Mouse (Mus musculus) gastrocnemius, adult 2 months (tissue): ENCODE results near the gene Ism1. TPM values are rescaled to one million over a fixed set of nuclear protein-coding genes. Genes with fewer than 3 reads are reported as not detected.

ENCODE experiments used
- DNase-seq: peaks from one replicate; pipeline ENCODE4 v3.0.0; 2022
- H3K27ac ChIP-seq: fragments of 200-600 bp; 2 replicates; pipeline ENCODE4 v1.8.1; 2022; ENCODE audit warnings: mild to moderate bottlenecking
- H3K4me3 ChIP-seq: fragments of 200-600 bp; 2 replicates; pipeline ENCODE4 v1.8.1; 2022; ENCODE audit warnings: mild to moderate bottlenecking, moderate library complexity
- CTCF ChIP-seq: fragments of 200-600 bp; IDR thresholded peaks from 2 replicates; pipeline ENCODE4 v1.8.1; 2022; ENCODE audit warnings: antibody characterized with exemption, mild to moderate bottlenecking, moderate library complexity
- intact Hi-C: fragments of 180-260 bp; cut with DNase I; formaldehyde crosslinking; loops from one replicate; pipeline ENCODE4 v1.15.1; 2025
- long read RNA-seq, 2 experiments: library from polyadenylated mRNA; stranded (forward); transcript quantifications; one replicate each; pipeline ENCODE4 v2.0.0; 2021
- total RNA-seq, 2 experiments: library from RNA; stranded (reverse); gene quantifications; 2 replicates each; pipeline ENCODE4 v1.2.3; 2021

Ism1 gene
- 1 to 10 TPM in 1 of 2 experiments, under 1 TPM in 1; 0.51 to 1.1 TPM for total RNA-seq
- long read RNA-seq, experiment 1, partial matches to known transcripts = 0 of 2 reads
- long read RNA-seq, experiment 1, other reads (novel, unspliced or antisense) = 0 of 2 reads
- long read RNA-seq, experiment 2 = 0 reads

DNA sequence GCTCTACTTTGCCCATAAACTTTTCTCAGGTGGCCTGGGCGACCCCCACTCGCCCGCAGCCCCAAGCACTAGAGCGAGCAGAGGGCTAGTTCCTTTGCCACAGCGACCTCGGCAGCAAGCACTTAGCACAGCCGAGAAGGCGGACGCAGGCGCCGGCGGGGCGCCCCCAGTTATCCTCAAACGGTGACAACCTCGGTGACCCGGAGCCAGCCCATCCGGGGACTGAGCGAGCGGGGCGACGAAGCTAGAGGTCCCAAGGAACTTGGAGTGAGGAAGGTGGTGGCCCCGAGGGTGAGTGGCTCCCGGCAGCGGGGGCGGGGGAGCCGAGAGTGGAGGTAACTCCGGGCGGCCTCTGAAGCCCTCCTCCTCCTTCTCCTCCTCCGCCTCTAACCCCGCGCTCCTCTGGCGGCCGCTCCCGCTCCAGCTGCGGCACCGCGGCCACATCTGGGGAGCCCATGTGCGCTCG is at the start of gene Ism1:
Gene Ism1 (plus strand): TSS at position 370 of the 466 bp plus-strand sequence.
- intact Hi-C loops = loop anchor here (5.0 kb wide), 1 partner anchor 44 kb away; no protein-coding TSS in a partner anchor
- peak within 1 kb of the TSS; percentile 84 for H3K4me3 ChIP-seq
- peak within 1 kb of the TSS; percentile 68 for H3K27ac ChIP-seq
- TF ChIP-seq CTCF = no peak
- peak; percentile 50 for DNase-seq

DNA sequence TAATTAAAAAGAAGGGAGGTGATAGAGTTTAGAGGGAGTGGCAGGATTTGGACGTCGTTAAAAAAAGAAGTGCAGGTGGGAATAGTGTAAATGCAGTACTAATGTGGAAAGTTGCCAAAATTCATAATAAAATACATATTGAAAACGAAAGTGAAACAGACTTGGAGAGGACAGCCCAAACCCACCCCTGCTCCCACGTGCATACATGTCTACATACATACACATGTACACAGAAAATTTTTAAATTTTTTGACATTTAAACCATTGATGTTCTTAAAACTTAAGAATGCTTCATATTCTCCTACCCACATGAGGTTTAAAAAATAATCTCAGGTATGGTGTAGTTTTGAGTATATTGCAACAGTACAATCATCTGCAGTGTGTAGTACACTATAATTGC is 49.2 kb upstream of the Ism1 start:
- intact Hi-C loops = no loop called here
- no peak for DNase-seq
- Histone ChIP-seq H3K27ac (no peak overlapping the region), H3K4me3 (no peak overlapping the region)
- no peak for TF ChIP-seq CTCF

DNA sequence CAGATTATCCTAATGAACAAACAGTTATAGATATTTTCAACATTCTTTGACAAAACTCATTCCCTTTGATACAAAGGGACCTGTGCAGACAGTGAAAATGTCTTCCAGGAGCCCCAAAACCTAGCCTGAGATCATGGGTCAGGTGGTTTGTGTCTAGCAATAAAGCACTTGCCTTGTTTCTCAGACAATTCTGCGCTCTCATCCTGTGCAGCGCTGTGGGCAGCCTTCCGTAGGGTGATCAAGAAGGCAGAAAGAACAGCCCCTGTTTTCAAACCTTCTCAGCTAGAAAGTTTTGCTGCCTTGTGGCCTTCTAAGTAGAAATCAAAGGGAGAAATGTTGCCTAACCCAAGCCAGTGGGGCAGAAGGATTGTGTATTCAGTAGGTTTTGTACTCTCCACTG is 48.3 kb upstream of the Ism1 start:
- TF ChIP-seq CTCF = no peak
- intact Hi-C loops = no loop called here
- DNase-seq = no peak
- no peak overlapping the region for H3K27ac ChIP-seq
- no peak overlapping the region for H3K4me3 ChIP-seq

DNA sequence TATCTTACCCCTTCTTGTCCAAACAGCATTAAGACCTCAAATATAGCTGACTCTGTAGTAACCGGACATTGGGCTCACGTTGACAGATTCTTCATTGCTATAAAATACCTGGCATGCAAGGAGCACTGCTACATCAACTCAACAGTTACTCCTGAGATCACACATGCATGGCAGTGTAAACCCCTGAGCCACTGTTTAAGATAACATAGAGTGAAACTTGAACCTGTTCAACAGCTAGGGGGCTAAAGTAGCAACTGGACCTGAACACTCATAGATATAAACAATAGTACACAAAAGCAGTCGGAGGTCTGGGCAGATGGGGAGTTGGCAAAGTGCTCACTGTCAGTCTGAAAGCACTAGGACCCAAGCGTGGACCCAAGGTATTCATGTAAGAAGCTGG is 43.5 kb upstream of the Ism1 start:
- intact Hi-C loops = no loop called here
- no peak overlapping the region for H3K4me3 ChIP-seq
- TF ChIP-seq CTCF = no peak
- no peak for DNase-seq
- no peak overlapping the region for H3K27ac ChIP-seq

DNA sequence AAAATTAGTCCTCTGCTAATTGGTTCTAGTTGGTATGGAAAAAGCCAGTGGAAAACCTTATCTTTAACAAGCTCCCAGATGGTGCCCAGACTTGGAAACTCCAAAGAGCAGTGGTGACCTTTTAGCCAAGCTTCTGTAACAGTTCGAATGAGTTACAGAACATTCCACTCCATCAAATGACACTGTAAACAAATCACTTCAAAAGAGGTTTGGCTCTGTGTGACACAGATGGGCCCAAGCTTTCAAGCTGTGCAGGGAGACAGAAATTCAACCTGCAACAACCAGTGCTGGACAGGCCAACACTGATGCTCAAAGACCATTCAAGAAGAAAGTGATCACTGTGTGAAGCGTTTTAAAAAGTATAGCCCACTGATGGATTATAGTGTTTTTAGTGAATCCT is 40.1 kb upstream of the Ism1 start:
- TF ChIP-seq CTCF = no peak
- intact Hi-C loops = no loop called here
- DNase-seq = no peak
- Histone ChIP-seq H3K4me3 (no peak overlapping the region), H3K27ac (no peak overlapping the region)

DNA sequence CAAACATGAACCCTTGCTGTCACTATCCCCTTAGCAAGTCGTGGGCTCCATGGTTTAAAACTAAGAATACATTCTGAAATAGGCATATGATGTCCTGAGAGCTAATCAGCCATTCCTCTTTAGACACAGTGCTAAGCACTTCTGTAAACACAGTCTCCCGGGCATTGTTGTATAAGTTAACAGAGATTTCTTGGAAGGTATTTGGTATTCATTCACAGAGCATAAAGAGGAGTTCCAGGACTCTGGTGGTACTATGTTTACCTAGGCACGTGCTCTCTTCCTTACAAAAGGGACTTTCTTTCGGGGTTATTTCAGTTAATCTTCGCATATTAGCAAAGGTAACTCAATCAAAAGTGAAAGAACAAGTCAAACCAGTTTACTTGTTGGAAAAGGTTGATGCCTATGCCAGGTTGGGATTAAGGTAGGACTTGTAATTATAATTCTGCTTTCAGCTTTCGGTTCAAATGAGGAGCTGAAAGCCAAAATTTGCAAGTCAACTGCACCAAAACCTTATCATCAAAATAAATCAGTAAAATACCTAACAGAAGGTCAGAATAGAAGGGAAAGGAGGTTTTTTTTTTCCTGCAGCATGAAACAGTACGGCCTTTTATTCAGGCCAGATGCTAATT is 36.1 kb upstream of the Ism1 start:
- no peak for TF ChIP-seq CTCF
- intact Hi-C loops = no loop called here
- Histone ChIP-seq H3K27ac (no peak overlapping the region), H3K4me3 (no peak overlapping the region)
- no peak for DNase-seq

DNA sequence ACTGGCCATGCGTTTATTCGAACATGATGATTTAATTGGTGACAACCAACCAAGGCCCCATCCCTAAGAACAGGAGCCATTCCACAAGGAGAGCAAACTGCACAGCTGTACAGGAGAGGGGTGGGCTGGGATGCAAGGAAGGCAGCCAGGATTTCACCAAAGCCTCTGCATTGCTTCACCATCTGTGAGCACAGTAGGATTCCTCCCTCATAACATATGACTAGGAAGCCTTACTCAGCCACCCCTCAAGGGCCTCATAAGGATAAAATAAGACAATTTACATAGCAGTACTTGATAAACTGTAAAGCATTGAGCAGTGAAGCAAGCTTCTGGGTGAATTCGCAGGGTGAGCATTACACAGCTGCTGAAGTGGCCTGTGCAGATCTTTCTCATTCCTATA is 28.5 kb upstream of the Ism1 start:
- intact Hi-C loops = no loop called here
- H3K27ac ChIP-seq = no peak overlapping the region
- no peak for DNase-seq
- H3K4me3 ChIP-seq = no peak overlapping the region
- no peak for TF ChIP-seq CTCF

DNA sequence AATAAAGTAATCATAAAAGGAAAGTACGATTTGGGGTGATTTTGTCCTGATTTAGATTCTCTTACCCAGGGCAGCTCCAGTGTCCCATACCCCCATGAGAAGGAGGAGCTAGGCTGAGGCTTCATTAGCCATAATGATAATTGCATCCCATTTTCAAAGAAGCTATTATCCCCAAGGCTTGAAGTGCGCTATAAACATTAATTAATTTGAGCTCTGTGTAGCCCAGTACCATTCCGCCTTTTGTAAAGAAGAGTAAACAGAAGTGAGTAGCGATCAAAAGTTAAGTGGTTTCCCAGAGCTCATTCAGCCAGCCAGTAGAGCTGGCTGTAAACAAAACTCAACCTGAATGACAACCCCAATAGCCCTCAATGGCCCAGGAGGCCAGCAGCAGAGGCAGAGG is 21.2 kb upstream of the Ism1 start:
- TF ChIP-seq CTCF = no peak

DNA sequence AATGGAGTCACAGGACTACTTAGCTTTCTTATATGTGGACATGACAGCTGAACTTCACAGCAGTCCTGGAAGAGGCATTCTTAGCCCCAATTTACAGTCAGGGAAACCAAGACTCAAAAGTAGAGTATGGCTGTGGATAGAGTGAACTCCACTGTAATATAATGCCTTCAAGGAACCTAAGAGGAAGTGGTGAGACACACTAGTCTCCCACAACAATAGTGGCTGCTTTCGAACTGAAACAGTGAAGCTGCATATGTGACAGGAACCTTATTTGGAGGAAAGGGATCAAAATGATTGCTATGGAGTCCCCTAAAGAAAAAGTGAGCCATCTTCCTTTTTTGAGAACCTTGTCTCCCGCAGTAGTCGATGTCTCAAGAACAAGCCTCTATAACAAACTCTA is 6.1 kb upstream of the Ism1 start:
- DNase-seq = no peak
- TF ChIP-seq CTCF = no peak
- H3K27ac ChIP-seq = no peak overlapping the region
- intact Hi-C loops = no loop called here
- H3K4me3 ChIP-seq = no peak overlapping the region

More for the DNA sequence above, 21.2 kb upstream of the Ism1 start:
- no peak overlapping the region for H3K27ac ChIP-seq
- no peak for DNase-seq
- no peak overlapping the region for H3K4me3 ChIP-seq
- intact Hi-C loops = no loop called here

DNA sequence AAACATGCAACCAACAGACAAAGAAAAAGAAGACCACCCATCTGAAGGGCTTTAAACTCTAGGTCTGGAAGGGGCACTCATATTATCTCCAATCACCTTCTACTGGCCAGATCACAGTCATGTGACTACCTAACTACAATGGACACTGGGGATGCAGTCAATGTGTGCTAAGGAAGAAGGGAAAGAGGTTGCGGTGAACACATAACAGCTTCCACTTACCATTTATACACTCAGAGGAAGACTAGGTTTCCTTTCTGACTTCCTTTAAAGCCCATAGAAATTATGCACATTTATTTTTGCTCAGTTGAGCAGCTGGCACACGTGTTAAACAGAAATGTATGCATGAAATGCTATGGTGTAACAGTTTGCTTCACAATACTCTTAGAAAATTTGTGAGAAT is 5.6 kb upstream of the Ism1 start:
- Histone ChIP-seq H3K4me3 (no peak overlapping the region), H3K27ac (no peak overlapping the region)
- TF ChIP-seq CTCF = no peak
- DNase-seq = no peak
- intact Hi-C loops = no loop called here

DNA sequence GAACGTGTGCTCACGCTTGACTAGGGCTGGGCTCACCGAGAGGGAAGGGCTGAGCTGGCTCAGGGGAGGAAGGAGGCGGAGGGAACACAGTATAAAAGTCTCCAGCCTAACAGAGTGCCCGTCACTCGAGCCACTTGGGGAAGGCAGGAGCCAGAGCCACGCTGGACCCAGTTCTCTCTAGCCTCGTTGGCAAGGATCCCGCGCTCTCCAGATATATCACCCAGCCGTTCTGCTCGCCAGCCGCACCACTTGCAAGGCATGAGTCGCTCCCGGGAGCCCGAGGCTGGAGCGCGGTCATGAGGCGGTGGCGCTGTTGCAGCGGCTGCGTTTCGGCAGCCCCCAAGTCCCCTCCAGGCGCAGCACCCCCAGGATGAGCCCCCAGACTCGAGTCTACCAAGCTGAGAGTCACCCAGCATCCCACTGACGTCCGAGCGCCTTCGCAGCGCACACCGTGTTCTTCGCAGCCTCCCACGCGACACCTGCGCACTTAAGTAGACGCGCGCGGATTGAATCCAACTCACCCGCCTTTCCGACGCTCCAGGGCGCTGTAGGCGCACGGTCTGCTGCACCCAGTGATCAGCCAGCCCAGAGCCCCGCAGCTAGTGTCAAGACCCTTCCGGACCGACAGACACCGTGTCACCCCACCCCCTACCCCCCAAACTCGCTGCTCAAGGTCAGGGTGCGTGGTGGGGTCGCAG is 764 bp upstream of the Ism1 start:
- intact Hi-C loops = loop anchor here (5.0 kb wide), 1 partner anchor 45 kb away; no protein-coding TSS in a partner anchor
- peak; percentile 76 for DNase-seq
- Histone ChIP-seq H3K4me3 (peak overlapping the region; percentile 84), H3K27ac (peak overlapping the region; percentile 68)
- no peak for TF ChIP-seq CTCF

DNA sequence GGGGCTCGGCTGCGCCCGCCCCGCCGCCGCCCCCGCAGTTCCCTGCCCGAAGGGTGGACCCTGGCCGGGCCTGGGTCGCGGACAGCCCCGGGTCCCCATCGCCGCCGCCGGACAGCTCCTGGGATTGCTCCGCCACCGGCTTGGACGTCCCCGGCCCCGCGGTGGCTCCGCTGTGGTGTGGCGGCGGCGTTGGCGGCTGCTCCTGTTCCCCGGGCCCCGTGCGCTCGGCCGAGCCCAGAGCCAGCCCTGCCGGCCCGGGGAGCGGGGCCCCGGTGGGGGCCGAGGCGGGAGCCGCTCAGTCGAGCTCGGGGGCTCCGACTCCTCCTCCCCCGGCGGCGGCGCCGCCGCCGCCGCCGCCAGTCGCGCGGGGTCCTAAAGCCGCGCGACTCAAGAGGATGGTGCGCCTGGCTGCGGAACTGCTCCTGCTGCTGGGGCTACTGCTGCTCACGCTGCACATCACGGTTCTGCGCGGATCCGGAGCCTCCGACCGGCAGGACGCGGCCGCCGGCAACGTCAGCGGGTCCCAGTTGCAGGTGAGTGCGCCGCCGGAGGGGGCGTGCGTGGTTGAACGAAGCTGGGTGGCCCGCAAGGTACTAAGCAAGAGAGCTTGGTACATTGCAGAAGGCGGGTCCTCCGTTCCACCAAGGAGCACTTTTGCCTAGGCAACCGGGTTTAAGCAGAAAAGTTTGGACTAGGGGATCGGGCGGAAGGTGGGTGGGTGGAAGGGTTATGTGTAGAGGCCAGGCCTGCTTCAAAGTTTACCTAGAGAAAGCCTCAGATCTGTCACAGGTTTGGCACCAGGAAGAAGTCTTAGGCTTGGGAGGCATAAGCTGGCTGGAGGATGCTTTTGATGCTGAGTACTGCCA is 530 bp downstream of the Ism1 start:
- intact Hi-C loops = loop anchor here (5.0 kb wide), 1 partner anchor 44 kb away; no protein-coding TSS in a partner anchor
- H3K27ac ChIP-seq = peak overlapping the region; percentile 68
- peak; percentile 12; the same call in 1 of the 2 replicates for TF ChIP-seq CTCF
- DNase-seq = peak; percentile 53
- peak overlapping the region; percentile 84 for H3K4me3 ChIP-seq

DNA sequence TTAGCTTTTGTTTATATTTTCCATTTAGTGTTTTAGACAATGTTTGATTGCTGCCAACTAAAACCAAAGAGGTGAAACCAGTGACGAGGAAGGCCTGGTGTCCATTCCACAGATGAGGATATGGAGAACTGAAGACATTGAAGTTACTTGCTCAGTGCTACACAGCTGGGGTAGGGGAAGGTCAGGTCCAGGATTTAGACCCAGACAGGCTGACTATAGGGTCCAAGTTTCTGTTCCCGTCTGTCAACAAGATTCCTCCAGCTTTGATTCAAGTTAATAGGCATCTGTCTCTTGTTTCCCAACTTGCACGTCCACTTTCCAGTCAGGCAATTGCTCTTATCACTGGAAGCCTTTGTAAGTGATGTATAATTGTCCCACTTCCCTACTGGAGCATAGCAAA is 4.6 kb downstream of the Ism1 start:
- no peak for DNase-seq
- no peak overlapping the region for H3K4me3 ChIP-seq
- intact Hi-C loops = no loop called here
- TF ChIP-seq CTCF = no peak
- H3K27ac ChIP-seq = no peak overlapping the region
